Mouse (Mus musculus): ENCODE results near the gene Stmnd1.

- no peak for TF ChIP-seq POLR2A (IDR thresholded peaks at IDR 0.05; ENCODE audit: low read depth, low read length)
- no peak for TF ChIP-seq CTCF (IDR thresholded peaks at IDR 0.05; ENCODE audit: extremely low read depth, insufficient read depth, insufficient read length, insufficient replicate concordance)
Measured at GRCm38 (mm10) chr13:46326351-46326985, 52.9 kb downstream of the Stmnd1 start.
